In the genomic region with DNA sequence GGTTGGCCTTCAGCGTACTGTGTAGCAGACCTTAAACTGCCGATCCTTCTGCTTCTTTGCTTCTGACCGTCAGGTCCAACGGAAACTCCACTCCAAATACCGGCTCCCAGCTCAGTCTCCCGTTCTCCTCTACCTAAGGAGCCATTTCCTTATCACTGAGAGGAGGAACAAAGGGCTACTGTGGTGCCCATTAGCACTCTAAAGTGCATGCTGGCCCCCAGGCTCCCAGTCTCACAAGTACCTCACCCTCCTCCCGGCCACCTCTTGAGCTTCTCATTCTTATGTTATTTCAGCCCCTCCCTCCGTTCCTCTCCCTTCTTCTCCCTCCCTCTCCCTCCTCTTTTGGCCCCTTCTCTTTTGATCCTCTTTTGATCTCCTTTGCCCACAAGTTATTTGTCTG, we compare ENCODE assay signal across 19 mouse cellular contexts. TPM values are rescaled to one million over a fixed set of nuclear protein-coding genes. Genes with fewer than 3 reads are reported as not detected.
"Had no signal": no experiment of that assay in that cellular context is flagged by ENCODE, and none has a peak within 500 bp of the region (broad histone marks: within the 10 kb centered on the region; RNA-seq: fewer than 3 reads in every experiment).

No protein-coding gene starts in this region.

- H3K36me3 ChIP-seq: limb, embryonic 13.5 days; midbrain, embryonic 10.5 days; neural tube, embryonic 13.5 days; stomach, embryonic 15.5 days had no signal

- DNase-seq: kidney, adult 9 months; kidney, postnatal 36 days; left cerebral cortex, postnatal 4 days; lung, adult 18-20 months; lung, postnatal 4 days; midbrain, embryonic 14.5 days; retina, postnatal 1 day; right cerebral cortex, postnatal 4 days; spleen, adult 18-20 months; thymus, adult 18-20 months; thymus, postnatal 14 days had no signal

- H3K27me3 ChIP-seq: limb, embryonic 13.5 days; neural tube, embryonic 13.5 days; stomach, embryonic 15.5 days had no signal

- H3K4me2 ChIP-seq: limb, embryonic 13.5 days; neural tube, embryonic 13.5 days; stomach, embryonic 15.5 days had no signal

- H3K4me1 ChIP-seq: limb, embryonic 13.5 days; midbrain, embryonic 10.5 days; neural tube, embryonic 13.5 days; stomach, embryonic 15.5 days had no signal

- H3K9me3 ChIP-seq: limb, embryonic 13.5 days; neural tube, embryonic 13.5 days; stomach, embryonic 15.5 days had no signal

- H3K4me3 ChIP-seq: layer of hippocampus, adult 2 months; limb, embryonic 13.5 days; midbrain, embryonic 10.5 days; neural tube, embryonic 13.5 days; stomach, embryonic 15.5 days had no signal

- H3K27ac ChIP-seq: kidney, postnatal 0 days; layer of hippocampus, adult 2 months; limb, embryonic 13.5 days; liver, embryonic 14.5 days; midbrain, embryonic 10.5 days; neural tube, embryonic 13.5 days; stomach, embryonic 15.5 days had no signal

- H3K9ac ChIP-seq: limb, embryonic 13.5 days; liver, embryonic 14.5 days; neural tube, embryonic 13.5 days; stomach, embryonic 15.5 days had no signal

RNA-seq across cellular contexts. Expression of gene Slc38a5, which starts 51.3 kb away (rescaled TPM):
- total RNA-seq: monocyte, adult 5-6 weeks had no signal
